Mouse (Mus musculus) myocyte (in vitro differentiated cells): Measurements from ENCODE around the gene Snapin.

Source experiments
- MYOD1 ChIP-seq, 3 experiments: IDR thresholded peaks; one replicate each; pipeline ENCODE4 v1.6.1; 2011; ENCODE audit warnings: control low read depth in 2 of 3, low read depth in 2 of 3, mild to moderate bottlenecking in 2 of 3, moderate library complexity in 1 of 3; ENCODE audit not compliant: insufficient read length in 2 of 3, control insufficient read depth in 1 of 3
- MYOG ChIP-seq, 3 experiments: IDR thresholded peaks; one replicate each; pipeline ENCODE4 v1.6.1; 2011; ENCODE audit warnings: control low read depth in 2 of 3, low read depth in 2 of 3, mild to moderate bottlenecking in 2 of 3; ENCODE audit not compliant: insufficient read length in 2 of 3, control insufficient read depth in 1 of 3, insufficient read depth in 1 of 3
- POLR2A ChIP-seq: IDR thresholded peaks from one replicate; pipeline ENCODE4 v1.6.1; 2011; ENCODE audit warnings: low read depth, mild to moderate bottlenecking, control low read depth, moderate library complexity; ENCODE audit not compliant: insufficient read length
- USF1 ChIP-seq: IDR thresholded peaks from one replicate; pipeline ENCODE4 v1.6.1; 2011; ENCODE audit warnings: low read depth, mild to moderate bottlenecking, control low read depth, moderate library complexity

- no peak for TF ChIP-seq POLR2A
- TF ChIP-seq MYOG (IDR thresholded peaks at IDR 0.05; ENCODE audit: control insufficient read depth in 1 of 3, insufficient read depth in 1 of 3, insufficient read length in 2 of 3, low read depth in 2 of 3) = no peak
- no peak for TF ChIP-seq USF1
- TF ChIP-seq MYOD1 (IDR thresholded peaks at IDR 0.05; ENCODE audit: control insufficient read depth in 1 of 3, insufficient read length in 2 of 3, low read depth in 2 of 3) = no peak
These were observed 35.2 kb upstream of the Snapin start for GRCm38 (mm10) chr3:90526076-90526475.
